Mouse (Mus musculus): Measurements from ENCODE around the gene Heg1.

GRCm38 (mm10) chr16:33662841-33663240, 21.3 kb upstream of the Heg1 start:
- no peak for TF ChIP-seq CTCF (conservative IDR thresholded peaks at IDR 0.05; ENCODE audit: low read length)
- TF ChIP-seq NANOG (IDR thresholded peaks at IDR 0.05; ENCODE audit: borderline replicate concordance, low read length) = no peak
- TF ChIP-seq POU5F1 (IDR thresholded peaks at IDR 0.05; ENCODE audit: borderline replicate concordance, low read length) = no peak

Measured in E14TG2a.4 (cell line).